Mouse (Mus musculus): ENCODE measurements at regions not wholly inside any gene's neighbourhood (a gene's known extent, or its start where the extent isn't known, plus 50 kb on each side); places are given as distances from the start of the nearest gene placed in this dataset.
A peak's percentile ranks its signal among the peaks of the same experiment; 100 is the strongest.

DNA sequence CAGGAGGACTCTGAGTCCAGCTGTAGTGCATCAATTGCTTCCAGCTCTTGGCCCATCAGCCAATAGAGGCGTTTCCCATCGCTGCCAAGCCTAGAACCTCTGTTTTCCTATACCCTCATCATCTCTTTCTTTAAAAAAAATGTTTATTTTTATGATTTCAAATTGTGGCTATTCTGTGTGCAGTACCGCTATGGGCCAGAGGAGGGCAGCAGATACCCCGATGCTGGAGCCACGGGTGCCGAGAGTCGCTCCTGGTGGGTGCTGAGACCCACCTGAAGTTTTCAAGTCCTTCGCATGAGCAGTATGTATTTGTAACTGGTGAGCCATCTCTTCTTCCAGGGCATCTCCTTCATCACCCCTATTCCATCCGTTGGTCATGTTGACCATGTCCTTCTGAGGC, 212.2 kb upstream of the Kcnab2 start:
- no peak for TF ChIP-seq CTCF (IDR thresholded peaks at IDR 0.05)
- no peak for ATAC-seq
- ChIA-PET POLR2A (no interaction called here), CTCF (no interaction called here)
- no peaks in the 10 kb centered on the region for H3K27me3 ChIP-seq
- DNase-seq (ENCODE audit: low read depth, low spot score) = no peak
- in situ Hi-C loops (cut with MboI; ENCODE audit: low pct_unique_long_range_greater_than_20kb) = no loop called here

- CTCF ChIA-PET = no interaction called here
- no peaks in the 10 kb centered on the region for H3K27me3 ChIP-seq
- ATAC-seq (no peak), DNase-seq (ENCODE audit: low read depth, low spot score) (no peak)
- in situ Hi-C loops (cut with MboI; ENCODE audit: low pct_unique_long_range_greater_than_20kb) = no loop called here
- POLR2A ChIA-PET = no interaction called here
- TF ChIP-seq CTCF (IDR thresholded peaks at IDR 0.05) = no peak
Observed at GRCm38 (mm10) chr4:152686509-152687081, 208.9 kb upstream of the Kcnab2 start.

DNA sequence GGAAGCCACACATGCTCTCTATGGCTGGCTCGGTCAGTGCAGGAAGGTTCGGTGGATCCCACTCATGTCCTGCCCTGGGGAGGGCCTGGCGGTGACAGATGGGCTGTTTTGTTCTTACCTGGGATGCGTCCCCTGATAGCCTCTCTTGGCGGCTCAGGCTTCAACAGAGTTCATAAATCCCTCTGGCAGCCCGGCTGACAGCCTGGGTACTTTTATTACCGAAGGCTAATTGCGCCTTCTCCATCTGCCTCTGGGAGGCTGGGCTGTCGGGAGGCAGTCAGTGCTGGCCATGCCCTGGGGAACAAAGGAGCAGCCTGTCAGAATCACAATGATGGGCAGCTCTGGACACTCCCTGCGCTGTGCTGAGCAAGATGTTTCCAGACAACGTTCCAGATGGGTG, 196.5 kb upstream of the Kcnab2 start:
- no peaks in the 10 kb centered on the region for H3K27me3 ChIP-seq
- in situ Hi-C loops (cut with MboI; ENCODE audit: low pct_unique_long_range_greater_than_20kb) = no loop called here
- ChIA-PET CTCF (no interaction called here), POLR2A (no interaction called here)
- no peak for ATAC-seq
- no peak for TF ChIP-seq CTCF (IDR thresholded peaks at IDR 0.05)
- no peak for DNase-seq (ENCODE audit: low read depth, low spot score)

DNA sequence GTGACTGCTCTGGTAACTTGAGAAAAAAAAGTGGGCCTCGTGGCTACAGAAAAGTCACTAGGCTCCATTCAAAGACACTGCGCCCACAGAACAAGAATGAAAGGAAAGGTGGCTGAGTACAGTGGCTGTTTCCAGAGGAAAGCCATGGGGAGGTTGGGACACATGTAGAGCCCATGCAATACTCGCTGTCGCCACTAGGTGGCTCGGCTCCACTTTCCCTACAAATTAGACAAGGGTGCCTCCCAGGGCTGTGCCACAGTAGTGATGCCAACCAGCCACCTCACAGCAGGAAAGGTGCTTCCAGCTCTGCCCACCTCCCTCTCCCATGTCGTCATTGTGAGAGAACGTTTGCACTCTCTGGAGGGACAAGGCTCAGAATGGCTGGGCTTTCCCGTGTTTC, 185.8 kb upstream of the Kcnab2 start:
- in situ Hi-C loops (cut with MboI; ENCODE audit: low pct_unique_long_range_greater_than_20kb) = no loop called here
- no peaks in the 10 kb centered on the region for H3K27me3 ChIP-seq
- TF ChIP-seq CTCF (IDR thresholded peaks at IDR 0.05) = peak; percentile 52
- ChIA-PET CTCF (no interaction called here), POLR2A (no interaction called here)
- no peak for ATAC-seq
- DNase-seq (ENCODE audit: low read depth, low spot score) = no peak

GRCm38 (mm10) chr4:152663069-152663468, 185.4 kb upstream of the Kcnab2 start:
- ChIA-PET CTCF (no interaction called here), POLR2A (no interaction called here)
- TF ChIP-seq CTCF (IDR thresholded peaks at IDR 0.05) = no peak
- DNase-seq (ENCODE audit: low read depth, low spot score) (no peak), ATAC-seq (no peak)
- in situ Hi-C loops (cut with MboI; ENCODE audit: low pct_unique_long_range_greater_than_20kb) = no loop called here
- H3K27me3 ChIP-seq = no peaks in the 10 kb centered on the region

GRCm38 (mm10) chr4:152662439-152662838, 184.8 kb upstream of the Kcnab2 start:
- ChIA-PET POLR2A (no interaction called here), CTCF (no interaction called here)
- no peak for TF ChIP-seq CTCF (IDR thresholded peaks at IDR 0.05)
- DNase-seq (ENCODE audit: low read depth, low spot score) (no peak), ATAC-seq (no peak)
- H3K27me3 ChIP-seq = no peaks in the 10 kb centered on the region
- in situ Hi-C loops (cut with MboI; ENCODE audit: low pct_unique_long_range_greater_than_20kb) = no loop called here

DNA sequence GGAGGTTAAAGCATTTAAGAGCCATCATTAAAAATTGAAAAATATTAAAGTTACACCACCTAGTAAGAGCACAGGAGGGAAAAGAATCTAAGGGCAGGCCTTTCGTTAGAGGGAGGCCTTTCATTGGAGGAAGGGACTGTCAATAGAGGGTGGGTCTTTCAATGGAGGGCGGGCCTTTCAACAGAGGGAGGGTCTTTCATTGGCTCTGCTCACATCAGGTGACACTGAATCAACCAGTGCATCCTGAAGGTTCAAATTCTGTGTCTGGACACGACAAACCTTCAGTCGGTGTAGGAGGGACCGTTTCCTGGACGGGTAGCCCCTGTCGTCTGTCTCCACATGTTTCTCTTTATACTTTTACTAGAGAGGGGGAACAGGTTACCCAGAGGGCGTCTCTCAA, 172.5 kb upstream of the Kcnab2 start:
- CTCF ChIA-PET = no interaction called here
- no peak for ATAC-seq
- DNase-seq (ENCODE audit: low read depth, low spot score) = no peak
- H3K27me3 ChIP-seq = no peaks in the 10 kb centered on the region
- POLR2A ChIA-PET = no interaction called here
- TF ChIP-seq CTCF (IDR thresholded peaks at IDR 0.05) = no peak
- in situ Hi-C loops (cut with MboI; ENCODE audit: low pct_unique_long_range_greater_than_20kb) = no loop called here

DNA sequence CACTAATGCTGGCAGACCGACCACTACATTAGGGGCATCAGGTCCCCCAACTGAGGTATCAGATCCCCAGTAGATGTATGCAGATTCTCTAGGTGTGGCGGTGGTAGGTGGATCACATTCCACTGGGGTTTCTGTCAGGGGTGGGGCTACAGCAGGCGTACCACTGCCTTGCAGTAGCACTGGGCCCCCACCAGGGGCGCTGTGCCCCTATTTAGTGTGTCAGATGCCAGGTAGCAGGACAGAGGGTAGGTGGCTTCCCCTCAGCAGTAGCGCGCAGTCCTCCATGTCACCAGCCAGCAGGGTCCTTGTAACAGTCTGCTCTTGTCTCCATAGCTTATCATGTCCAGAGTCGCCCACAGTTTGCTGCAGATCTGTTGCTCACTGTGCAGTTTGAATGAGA, 169.9 kb upstream of the Kcnab2 start:
- ATAC-seq = no peak
- TF ChIP-seq CTCF (IDR thresholded peaks at IDR 0.05) = no peak
- in situ Hi-C loops (cut with MboI; ENCODE audit: low pct_unique_long_range_greater_than_20kb) = no loop called here

GRCm38 (mm10) chr4:152647084-152647483, 169.4 kb upstream of the Kcnab2 start:
- in situ Hi-C loops (cut with MboI; ENCODE audit: low pct_unique_long_range_greater_than_20kb) = no loop called here
- no peak for ATAC-seq
- TF ChIP-seq CTCF (IDR thresholded peaks at IDR 0.05) = no peak
- CTCF ChIA-PET = no interaction called here
- peaks cover under 1% of the 10 kb centered on the region for H3K27me3 ChIP-seq
- DNase-seq (ENCODE audit: low read depth, low spot score) = no peak
- POLR2A ChIA-PET = no interaction called here

More for the DNA sequence above, 169.9 kb upstream of the Kcnab2 start:
- POLR2A ChIA-PET = no interaction called here
- CTCF ChIA-PET = no interaction called here
- DNase-seq (ENCODE audit: low read depth, low spot score) = no peak
- no peaks in the 10 kb centered on the region for H3K27me3 ChIP-seq

DNA sequence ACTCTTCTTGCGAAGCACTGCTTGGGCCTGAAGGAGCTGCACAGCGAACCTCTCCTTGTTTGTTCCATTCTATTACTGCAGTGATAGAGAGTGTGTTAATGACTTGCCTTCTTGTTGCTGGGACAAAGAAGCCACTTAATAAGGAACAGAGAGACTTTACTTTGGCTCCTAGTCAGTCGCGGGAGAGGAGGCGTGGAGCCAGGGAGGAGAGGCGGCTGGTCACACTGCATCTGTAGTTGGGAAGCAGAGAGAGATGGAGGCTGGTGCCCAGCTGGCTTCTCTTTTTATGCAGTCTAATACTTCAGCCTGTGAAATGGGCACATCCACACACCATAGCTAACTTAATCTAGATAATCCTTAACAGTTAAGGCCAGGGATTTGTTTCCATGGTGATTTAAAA, 159.4 kb upstream of the Kcnab2 start:
- H3K27me3 ChIP-seq = peaks cover 6% of the 10 kb centered on the region
- ATAC-seq = no peak
- CTCF ChIA-PET = no interaction called here
- DNase-seq (ENCODE audit: low read depth, low spot score) = no peak
- in situ Hi-C loops (cut with MboI; ENCODE audit: low pct_unique_long_range_greater_than_20kb) = no loop called here
- POLR2A ChIA-PET = no interaction called here
- TF ChIP-seq CTCF (IDR thresholded peaks at IDR 0.05) = no peak

GRCm38 (mm10) chr4:152633896-152634295, 156.2 kb upstream of the Kcnab2 start:
- H3K27me3 ChIP-seq = no peaks in the 10 kb centered on the region
- no peak for TF ChIP-seq CTCF (IDR thresholded peaks at IDR 0.05)
- in situ Hi-C loops (cut with MboI; ENCODE audit: low pct_unique_long_range_greater_than_20kb) = no loop called here
- DNase-seq (ENCODE audit: low read depth, low spot score) = no peak
- ChIA-PET POLR2A (no interaction called here), CTCF (no interaction called here)
- no peak for ATAC-seq

- in situ Hi-C loops (cut with MboI; ENCODE audit: low pct_unique_long_range_greater_than_20kb) = no loop called here
- no peak for ATAC-seq
- CTCF ChIA-PET = no interaction called here
- no peak for DNase-seq (ENCODE audit: low read depth, low spot score)
- no peaks in the 10 kb centered on the region for H3K27me3 ChIP-seq
- TF ChIP-seq CTCF (IDR thresholded peaks at IDR 0.05) = no peak
- POLR2A ChIA-PET = no interaction called here
Observed at GRCm38 (mm10) chr4:152628111-152628510, 150.4 kb upstream of the Kcnab2 start.
